Mouse (Mus musculus) limb, embryonic 11.5 days (tissue): ENCODE measurements around the gene Rimbp2. TPM values are rescaled to one million over a fixed set of nuclear protein-coding genes. Genes with fewer than 3 reads are reported as not detected.
"Not testable (repeated sequence)": the region's sequence is repeated elsewhere in the genome, so short reads cannot be mapped to it uniquely, and the experiment has no call there.

Experiments
- ATAC-seq: fragments of 200-750 bp; cut with Nextera tagmentation; 2 replicates; pipeline ENCODE4 v1.8.0; 2017; ENCODE audit warnings: low read depth; ENCODE audit not compliant: insufficient number of reproducible peaks, low FRiP score, low TSS enrichment
- DNase-seq: peaks from one replicate; pipeline ENCODE4 v3.0.0-alpha.2; 2015; ENCODE audit warnings: low spot score
- H3K27ac ChIP-seq: fragments of 300-500 bp; sonication (generic); replicated peaks from 2 replicates; pipeline ENCODE4 v1.5.1; 2014; ENCODE audit warnings: low read depth, mild to moderate bottlenecking, low read length
- H3K27me3 ChIP-seq: fragments of 300-500 bp; sonication (generic); 2 replicates; pipeline ENCODE4 v1.6.1; 2014; ENCODE audit warnings: mild to moderate bottlenecking, low read length, mixed read lengths; ENCODE audit not compliant: control insufficient read depth, insufficient read depth
- H3K36me3 ChIP-seq: fragments of 300-500 bp; sonication (generic); 2 replicates; pipeline ENCODE4 v1.6.1; 2014; ENCODE audit warnings: mild to moderate bottlenecking, low read length, moderate library complexity, mixed read lengths; ENCODE audit not compliant: control insufficient read depth, insufficient read depth
- H3K4me1 ChIP-seq: fragments of 300-500 bp; sonication (generic); 2 replicates; pipeline ENCODE4 v1.6.1; 2014; ENCODE audit warnings: low read length, mixed read lengths; ENCODE audit not compliant: control insufficient read depth, insufficient read depth
- H3K4me2 ChIP-seq: fragments of 300-500 bp; sonication (generic); 2 replicates; pipeline ENCODE4 v1.6.1; 2014; ENCODE audit warnings: low read depth, mild to moderate bottlenecking, moderate library complexity; ENCODE audit not compliant: severe bottlenecking
- H3K4me3 ChIP-seq: fragments of 300-500 bp; sonication (generic); 2 replicates; pipeline ENCODE4 v1.5.1; 2014; ENCODE audit warnings: low read depth, low read length
- H3K9ac ChIP-seq: fragments of 300-500 bp; sonication (generic); 2 replicates; pipeline ENCODE4 v1.6.1; 2014; ENCODE audit warnings: mild to moderate bottlenecking, low read length
- H3K9me3 ChIP-seq: fragments of 300-500 bp; sonication (generic); 2 replicates; pipeline ENCODE4 v1.6.1; 2016; ENCODE audit warnings: low read length; ENCODE audit not compliant: control insufficient read depth
- WGBS: fragments of 180-500 bp; shearing (Covaris S2); extraction: QIAGEN DNeasy Blood & Tissue Kit; methylation state at CpG from one replicate; pipeline ENCODE4 v1.1.7; 2014; 5-methylcytosine and 5-hydroxymethylcytosine counted together
- polyA plus RNA-seq: library from polyadenylated mRNA; unstranded; fragments of >200 nt; fragmentation: Nextera tagmentation; extraction: Ambion mirVana; gene quantifications from 2 replicates; pipeline ENCODE4 v1.2.1, GENCODE M21; 2014

Gene Rimbp2
- polyA plus RNA-seq, 1 experiment from 2014 or later = 0.09 TPM

GRCm38 (mm10) chr5:128720461-128720860 lies 232.8 kb downstream of the Rimbp2 start:
- not testable (repeated sequence) for H3K9me3 ChIP-seq, H3K9ac ChIP-seq, H3K4me2 ChIP-seq, DNase-seq, H3K27ac ChIP-seq, H3K36me3 ChIP-seq, H3K4me3 ChIP-seq, H3K4me1 ChIP-seq, ATAC-seq, H3K27me3 ChIP-seq
- 94% methylated on average over 11 of the region's 11 CpGs for WGBS

- WGBS = 81% methylated on average over 16 of the region's 16 CpGs
- DNase-seq (no peak), ATAC-seq (no peak)
- Histone ChIP-seq H3K27me3 (no peaks in the 10 kb centered on the region), H3K9me3 (no peaks in the 10 kb centered on the region), H3K36me3 (no peaks in the 10 kb centered on the region), H3K4me1 (no peaks in the 10 kb centered on the region), H3K27ac (no peak overlapping the region), H3K9ac (no peak overlapping the region), H3K4me3 (no peak overlapping the region), H3K4me2 (no peak overlapping the region)
Observed at GRCm38 (mm10) chr5:128715171-128715570, 238.1 kb downstream of the Rimbp2 start.

GRCm38 (mm10) chr5:128711847-128712246 lies 241.4 kb downstream of the Rimbp2 start:
- Histone ChIP-seq H3K27ac (no peak overlapping the region), H3K4me2 (no peak overlapping the region), H3K9me3 (no peaks in the 10 kb centered on the region), H3K9ac (no peak overlapping the region), H3K27me3 (no peaks in the 10 kb centered on the region), H3K4me1 (no peaks in the 10 kb centered on the region), H3K36me3 (no peaks in the 10 kb centered on the region), H3K4me3 (no peak overlapping the region)
- DNase-seq (peak; percentile 60), ATAC-seq (no peak)
- 84% methylated on average over 6 of the region's 6 CpGs for WGBS

GRCm38 (mm10) chr5:128710596-128710995 lies 242.7 kb downstream of the Rimbp2 start:
- Histone ChIP-seq H3K9ac (no peak overlapping the region), H3K4me2 (no peak overlapping the region), H3K4me3 (no peak overlapping the region), H3K27ac (no peak overlapping the region), H3K27me3 (no peaks in the 10 kb centered on the region), H3K9me3 (no peaks in the 10 kb centered on the region), H3K4me1 (no peaks in the 10 kb centered on the region), H3K36me3 (no peaks in the 10 kb centered on the region)
- no peak for DNase-seq
- no peak for ATAC-seq
- 32% methylated on average over 8 of the region's 8 CpGs for WGBS

- 74% methylated on average over 5 of the region's 5 CpGs for WGBS
- Histone ChIP-seq H3K4me3 (no peak overlapping the region), H3K4me1 (no peaks in the 10 kb centered on the region), H3K27ac (no peak overlapping the region), H3K36me3 (no peaks in the 10 kb centered on the region), H3K9me3 (no peaks in the 10 kb centered on the region), H3K9ac (no peak overlapping the region), H3K4me2 (no peak overlapping the region), H3K27me3 (no peaks in the 10 kb centered on the region)
- DNase-seq = no peak
- no peak for ATAC-seq
Observed at GRCm38 (mm10) chr5:128708929-128709328, 244.4 kb downstream of the Rimbp2 start.

Other genes with a start within 250 kb of the Rimbp2 start
- 27.3 and 31.1 TPM in 2 replicates for gene Stx2, start 55.1 kb upstream of the Rimbp2 start, polyA plus RNA-seq
- gene Ran, start 66.6 kb upstream of the Rimbp2 start, polyA plus RNA-seq = 910 TPM in 2 replicates
- gene Adgrd1, start 143.3 kb upstream of the Rimbp2 start, polyA plus RNA-seq = not detected in 2 replicates